Mouse (Mus musculus) brain, embryonic 14.5 days (tissue): ENCODE results near the gene Tdrd1.

ENCODE experiments used
- CTCF ChIP-seq: fragments of 200-500 bp; IDR thresholded peaks from 2 replicates; pipeline ENCODE4 v1.5.1; 2012; ENCODE audit warnings: inconsistent platforms, mild to moderate bottlenecking, moderate library complexity, borderline replicate concordance; ENCODE audit not compliant: insufficient read depth, insufficient read length; ENCODE audit errors: extremely low read depth
- POLR2A ChIP-seq: fragments of 200-500 bp; IDR thresholded peaks from 2 replicates; pipeline ENCODE4 v1.6.1; 2012; ENCODE audit warnings: mild to moderate bottlenecking, inconsistent platforms, borderline replicate concordance; ENCODE audit not compliant: poor library complexity, insufficient read depth, insufficient read length, severe bottlenecking; ENCODE audit errors: extremely low read depth

GRCm38 (mm10) chr19:56893326-56893725 lies 67.3 kb downstream of the Tdrd1 start:
- TF ChIP-seq CTCF = no peak
- TF ChIP-seq POLR2A = no peak
